Mouse (Mus musculus) liver, embryonic 14.5 days (tissue): ENCODE data around the gene Zfp708. TPM values are rescaled to one million over a fixed set of nuclear protein-coding genes. Genes with fewer than 3 reads are reported as not detected.

Experiments
- ATAC-seq: fragments of 200-750 bp; cut with Nextera tagmentation; 2 replicates; pipeline ENCODE4 v1.8.0; 2017; ENCODE audit warnings: moderate number of reproducible peaks, mild to moderate bottlenecking, moderate library complexity; ENCODE audit not compliant: insufficient read depth
- DNase-seq, 3 experiments: peaks; one replicate each; pipeline ENCODE4 v3.0.0-alpha.2; 2012 to 2013; ENCODE audit warnings: low read depth in 3 of 3, low spot score in 3 of 3
- H3K27ac ChIP-seq: fragments of 300-500 bp; sonication (generic); 2 replicates; pipeline ENCODE4 v1.5.1; 2014; ENCODE audit warnings: moderate library complexity, mild to moderate bottlenecking, control low read depth, inconsistent platforms
- H3K27me3 ChIP-seq: fragments of 300-500 bp; sonication (generic); 2 replicates; pipeline ENCODE4 v1.6.1; 2014; ENCODE audit warnings: mild to moderate bottlenecking, low read length, moderate library complexity; ENCODE audit not compliant: control insufficient read depth, insufficient read depth
- H3K36me3 ChIP-seq: fragments of 300-500 bp; sonication (generic); replicated peaks from 2 replicates; pipeline ENCODE4 v1.6.1; 2014; ENCODE audit warnings: low read depth; ENCODE audit not compliant: control insufficient read depth, insufficient read depth
- H3K4me1 ChIP-seq, 2 experiments: fragments of 200-500 bp in 1 of 2; fragments of 300-500 bp in 1 of 2; sonication (generic) in 1 of 2; replicated peaks; 2 replicates each; pipeline ENCODE4 v1.6.1; 2012 to 2014; ENCODE audit warnings: antibody characterized with exemption in 1 of 2, inconsistent platforms in 1 of 2, low read length in 1 of 2; ENCODE audit not compliant: control insufficient read depth in 2 of 2, insufficient read depth in 2 of 2
- H3K4me2 ChIP-seq: fragments of 300-500 bp; sonication (generic); 2 replicates; pipeline ENCODE4 v1.6.1; 2014; ENCODE audit warnings: low read depth, mild to moderate bottlenecking, control low read depth, moderate library complexity
- H3K4me3 ChIP-seq, 2 experiments: fragments of 200-500 bp in 1 of 2; fragments of 300-500 bp in 1 of 2; sonication (generic) in 1 of 2; 2 replicates each; pipeline ENCODE4 v1.5.1; 2012 to 2014; ENCODE audit warnings: low read depth in 2 of 2, low read length in 2 of 2, mild to moderate bottlenecking in 2 of 2, control low read depth in 1 of 2, inconsistent platforms in 1 of 2, moderate library complexity in 1 of 2; ENCODE audit not compliant: insufficient read depth in 1 of 2
- H3K9ac ChIP-seq: fragments of 300-500 bp; sonication (generic); replicated peaks from 2 replicates; pipeline ENCODE4 v1.6.1; 2014; ENCODE audit warnings: mild to moderate bottlenecking, control low read depth, moderate library complexity
- H3K9me3 ChIP-seq: fragments of 300-500 bp; sonication (generic); 2 replicates; pipeline ENCODE4 v1.6.1; 2016; ENCODE audit warnings: low read length, mixed read lengths; ENCODE audit not compliant: control insufficient read depth
- CTCF ChIP-seq: IDR thresholded peaks from 2 replicates; pipeline ENCODE4 v1.5.1; 2016; ENCODE audit warnings: antibody characterized with exemption, low read depth, control low read depth
- EP300 ChIP-seq: IDR thresholded peaks from 2 replicates; pipeline ENCODE4 v1.6.1; 2016; ENCODE audit warnings: antibody characterized with exemption, low read depth
- WGBS: fragments of 180-500 bp; shearing (Covaris S2); extraction: QIAGEN DNeasy Blood & Tissue Kit; methylation state at CpG from one replicate; pipeline ENCODE4 v1.1.7; 2014; ENCODE audit not compliant: insufficient replicate concordance; 5-methylcytosine and 5-hydroxymethylcytosine counted together
- polyA plus RNA-seq, 2 experiments: library from polyadenylated mRNA; depleted of rRNA in 1 of 2; stranded (reverse) in 1 of 2; unstranded in 1 of 2; fragments of >200 nt; fragmentation: Nextera tagmentation in 1 of 2; extraction: Ambion mirVana in 1 of 2; gene quantifications; 2 replicates each; pipeline versions ENCODE4 v1.2.1 to v1.2.3; 2012 to 2014

Zfp708 gene
- polyA plus RNA-seq, 2 experiments, result 0.63 to 0.96 TPM

GRCm38 (mm10) chr13:67113287-67113686 lies 15.5 kb upstream of the Zfp708 start:
- WGBS, result 69% methylated on average over 2 of the region's 2 CpGs
- no peak for TF ChIP-seq CTCF
- TF ChIP-seq EP300, result no peak
- DNase-seq (no peak), ATAC-seq (no peak)
- H3K4me2 ChIP-seq, result no peak overlapping the region
- no peaks in the 10 kb centered on the region for H3K27me3 ChIP-seq
- no peaks in the 10 kb centered on the region for H3K4me1 ChIP-seq
- H3K9me3 ChIP-seq, result no peaks in the 10 kb centered on the region
- H3K9ac ChIP-seq, result no peak overlapping the region
- H3K36me3 ChIP-seq, result no peaks in the 10 kb centered on the region
- no peak overlapping the region for H3K4me3 ChIP-seq
- H3K27ac ChIP-seq, result no peak overlapping the region

- 67% methylated on average over 12 of the region's 12 CpGs for WGBS
Observed at GRCm38 (mm10) chr13:67112096-67112495, 14.3 kb upstream of the Zfp708 start.

DNA sequence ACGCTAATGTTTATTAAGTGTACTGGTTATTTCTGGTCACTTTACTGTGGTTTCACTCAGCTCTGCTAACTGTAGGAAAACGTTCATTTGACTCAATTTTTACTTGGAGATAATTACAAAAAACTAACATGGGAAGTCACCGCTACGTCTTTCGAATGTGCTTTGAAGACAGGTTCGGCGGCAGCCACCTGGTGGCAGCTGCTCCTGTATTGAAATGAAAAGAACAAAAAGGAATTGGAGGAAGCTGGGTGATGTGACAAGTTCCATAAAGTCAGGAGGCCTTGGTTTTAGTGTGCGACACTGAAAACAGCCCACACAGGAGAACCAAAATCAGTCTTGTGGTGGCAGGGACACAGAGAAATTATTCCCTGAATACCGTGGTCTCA lies 11.0 kb upstream of the Zfp708 start:
- no peaks in the 10 kb centered on the region for H3K9me3 ChIP-seq
- H3K27me3 ChIP-seq, result no peaks in the 10 kb centered on the region
- peak overlapping the region; percentile 74 for H3K4me2 ChIP-seq
- no peak; the same call in 1 of the 2 replicates for TF ChIP-seq CTCF
- H3K27ac ChIP-seq, result no peak overlapping the region; the same call in 1 of the 2 replicates
- H3K4me3 ChIP-seq, result peak overlapping the region; percentile 42 to 84
- H3K36me3 ChIP-seq, result no peaks in the 10 kb centered on the region; the same call in 1 of the 2 replicates
- H3K4me1 ChIP-seq, result peaks cover 5 to 7% of the 10 kb centered on the region in 2 experiments
- ATAC-seq (peak; percentile 51), DNase-seq (no peak)
- WGBS, result 6% methylated on average over 9 of the region's 9 CpGs
- peak overlapping the region; percentile 55 for H3K9ac ChIP-seq

More at GRCm38 (mm10) chr13:67112096-67112495, 14.3 kb upstream of the Zfp708 start:
- Histone ChIP-seq H3K27ac (no peak overlapping the region), H3K4me1 (peaks cover 5 to 6% of the 10 kb centered on the region in 2 experiments), H3K9ac (no peak overlapping the region), H3K4me2 (no peak overlapping the region), H3K4me3 (no peak overlapping the region), H3K9me3 (no peaks in the 10 kb centered on the region), H3K27me3 (no peaks in the 10 kb centered on the region), H3K36me3 (no peaks in the 10 kb centered on the region)
- DNase-seq (no peak), ATAC-seq (no peak)
- no peak for TF ChIP-seq CTCF
- TF ChIP-seq EP300, result no peak

GRCm38 (mm10) chr13:67108194-67108820 lies 10.5 kb upstream of the Zfp708 start, which contains the start of gene Gm28557:
TSS of gene Gm28557 (minus strand) at chr13:67108604.
- H3K4me2 ChIP-seq, result peak within 1 kb of the TSS; percentile 74
- peak; percentile 96 for ATAC-seq
- peak within 1 kb of the TSS; percentile 90 for H3K9ac ChIP-seq
- DNase-seq, result peak; percentile 95 to 98 (median 96)
- peak within 1 kb of the TSS; percentile 84 for H3K27ac ChIP-seq
- no peaks in the 10 kb centered on the region; the same call in 1 of the 2 replicates for H3K36me3 ChIP-seq
- peaks cover 5 to 7% of the 10 kb centered on the region in 2 experiments for H3K4me1 ChIP-seq
- H3K27me3 ChIP-seq, result no peaks in the 10 kb centered on the region
- WGBS, result under 1% methylated on average over 17 of the region's 17 CpGs
- H3K4me3 ChIP-seq, result peak within 1 kb of the TSS; percentile 71 to 84
- H3K9me3 ChIP-seq, result no peaks in the 10 kb centered on the region
- TF ChIP-seq CTCF (peak; percentile 90), EP300 (no peak)

DNA sequence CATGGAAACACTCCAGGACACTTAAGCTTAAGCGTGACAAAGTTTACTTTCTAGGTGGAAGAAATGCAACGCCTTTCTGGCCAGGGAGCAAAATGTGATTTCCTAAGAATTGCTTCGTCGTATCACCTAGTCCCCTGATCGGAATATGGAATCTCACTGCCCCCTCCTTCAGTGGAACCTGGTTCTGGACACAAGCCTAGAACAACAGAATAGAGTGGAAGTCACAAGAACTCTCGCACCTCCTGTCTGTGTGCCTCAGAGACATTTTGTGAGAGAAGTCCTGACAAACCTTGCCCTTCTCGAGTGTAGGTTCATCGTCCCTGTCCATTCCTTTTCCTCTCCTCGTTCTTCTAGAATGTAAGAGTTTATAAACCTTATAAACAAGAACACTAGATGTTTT lies 9.9 kb upstream of the Zfp708 start:
- H3K9ac ChIP-seq, result peak overlapping the region; percentile 90
- 56% methylated on average over 9 of the region's 9 CpGs for WGBS
- TF ChIP-seq CTCF (no peak), EP300 (no peak)
- no peaks in the 10 kb centered on the region for H3K9me3 ChIP-seq
- H3K27me3 ChIP-seq, result no peaks in the 10 kb centered on the region
- H3K4me2 ChIP-seq, result peak overlapping the region; percentile 74
- DNase-seq (no peak), ATAC-seq (peak; percentile 7)
- peaks cover 5 to 7% of the 10 kb centered on the region in 2 experiments for H3K4me1 ChIP-seq
- peak overlapping the region; percentile 71 to 84 for H3K4me3 ChIP-seq
- peak overlapping the region; percentile 84 for H3K27ac ChIP-seq
- no peaks in the 10 kb centered on the region; the same call in 1 of the 2 replicates for H3K36me3 ChIP-seq
